Mouse (Mus musculus) frontal cortex, adult (tissue): ENCODE results near the gene Vps35l.

Experiments
- ATAC-seq: cut with Nextera tagmentation; 2 replicates; pipeline ENCODE4 v1.9.2; 2017; ENCODE audit warnings: mild to moderate bottlenecking, moderate library complexity, mixed read lengths; ENCODE audit not compliant: low TSS enrichment

The Vps35l gene

GRCm38 (mm10) chr7:118879466-118880029 is 139.5 kb downstream of the Vps35l start:
- no peak for ATAC-seq

- ATAC-seq = no peak
Measured at GRCm38 (mm10) chr7:118883957-118884356, 143.9 kb downstream of the Vps35l start.

- ATAC-seq = peak; percentile 44; the same call in 1 of the 2 replicates
Measured at GRCm38 (mm10) chr7:118884969-118885368, 144.9 kb downstream of the Vps35l start.

- no peak for ATAC-seq
Measured at GRCm38 (mm10) chr7:118887303-118888055, 147.5 kb downstream of the Vps35l start.

GRCm38 (mm10) chr7:118889046-118889680 is 149.1 kb downstream of the Vps35l start:
- ATAC-seq = no peak
